Mouse (Mus musculus) kidney, embryonic 15.5 days (tissue): ENCODE results near the gene Atp6v0e2. TPM values are rescaled to one million over a fixed set of nuclear protein-coding genes. Genes with fewer than 3 reads are reported as not detected.

ENCODE experiments used
- ATAC-seq: fragments of 200-750 bp; cut with Nextera tagmentation; replicated peaks from 2 replicates; pipeline ENCODE4 v1.8.0; 2017; ENCODE audit warnings: moderate TSS enrichment; ENCODE audit not compliant: low FRiP score
- H3K27ac ChIP-seq: fragments of 300-500 bp; sonication (generic); 2 replicates; pipeline ENCODE4 v1.5.1; 2015; ENCODE audit warnings: mild to moderate bottlenecking, inconsistent platforms
- H3K27me3 ChIP-seq: fragments of 300-500 bp; sonication (generic); 2 replicates; pipeline ENCODE4 v1.6.1; 2015; ENCODE audit warnings: inconsistent platforms
- H3K36me3 ChIP-seq: fragments of 300-500 bp; sonication (generic); 2 replicates; pipeline ENCODE4 v1.6.1; 2015; ENCODE audit warnings: inconsistent platforms
- H3K4me1 ChIP-seq: fragments of 300-500 bp; sonication (generic); 2 replicates; pipeline ENCODE4 v1.6.1; 2015; ENCODE audit warnings: inconsistent platforms
- H3K4me2 ChIP-seq: fragments of 300-500 bp; sonication (generic); 2 replicates; pipeline ENCODE4 v1.6.1; 2015; ENCODE audit warnings: moderate library complexity, mild to moderate bottlenecking, inconsistent platforms
- H3K4me3 ChIP-seq: fragments of 300-500 bp; sonication (generic); replicated peaks from 2 replicates; pipeline ENCODE4 v1.5.1; 2015; ENCODE audit warnings: mild to moderate bottlenecking, inconsistent platforms
- H3K9ac ChIP-seq: fragments of 300-500 bp; sonication (generic); 2 replicates; pipeline ENCODE4 v1.6.1; 2015; ENCODE audit warnings: mild to moderate bottlenecking, inconsistent platforms
- H3K9me3 ChIP-seq: fragments of 300-500 bp; sonication (generic); replicated peaks from 2 replicates; pipeline ENCODE4 v1.6.1; 2016; ENCODE audit warnings: inconsistent platforms
- WGBS: fragments of 180-500 bp; shearing (Covaris S2); methylation state at CpG from one replicate; pipeline ENCODE4 v1.1.7; 2015; ENCODE audit warnings: mixed read lengths; 5-methylcytosine and 5-hydroxymethylcytosine counted together
- polyA plus RNA-seq: library from polyadenylated mRNA; unstranded; fragments of >200 nt; fragmentation: Nextera tagmentation; extraction: Ambion mirVana; gene quantifications from 2 replicates; pipeline ENCODE4 v1.2.1, GENCODE M21; 2015

Gene Atp6v0e2
- polyA plus RNA-seq, 1 experiment from 2014 or later = 29.6 TPM

GRCm38 (mm10) chr6:48542631-48543030 is 5.2 kb downstream of the Atp6v0e2 start:
- H3K9me3 ChIP-seq = no peaks in the 10 kb centered on the region
- H3K4me3 ChIP-seq = no peak overlapping the region
- H3K9ac ChIP-seq = no peak overlapping the region
- no peaks in the 10 kb centered on the region for H3K36me3 ChIP-seq
- WGBS = 85% methylated on average over 3 of the region's 3 CpGs
- no peak for ATAC-seq
- no peak overlapping the region for H3K4me2 ChIP-seq
- H3K27ac ChIP-seq = no peak overlapping the region
- H3K27me3 ChIP-seq = no peaks in the 10 kb centered on the region
- H3K4me1 ChIP-seq = peaks cover 25% of the 10 kb centered on the region

- H3K36me3 ChIP-seq = no peaks in the 10 kb centered on the region
- H3K27ac ChIP-seq = no peak overlapping the region
- 63% methylated on average over 5 of the region's 5 CpGs for WGBS
- peaks cover 15% of the 10 kb centered on the region for H3K4me1 ChIP-seq
- ATAC-seq = no peak
- no peak overlapping the region for H3K9ac ChIP-seq
- no peaks in the 10 kb centered on the region for H3K27me3 ChIP-seq
- no peak overlapping the region for H3K4me3 ChIP-seq
- no peak overlapping the region for H3K4me2 ChIP-seq
- no peaks in the 10 kb centered on the region for H3K9me3 ChIP-seq
These were observed 7.8 kb downstream of the Atp6v0e2 start for GRCm38 (mm10) chr6:48545251-48545650.

GRCm38 (mm10) chr6:48546271-48546670 is 8.9 kb downstream of the Atp6v0e2 start:
- WGBS = 54% methylated on average over 1 of the region's 1 CpGs
- H3K4me2 ChIP-seq = no peak overlapping the region

GRCm38 (mm10) chr6:48546858-48547257 is 9.4 kb downstream of the Atp6v0e2 start:
- no peaks in the 10 kb centered on the region for H3K27me3 ChIP-seq
- no peak for ATAC-seq
- no peak overlapping the region for H3K9ac ChIP-seq
- peaks cover 7% of the 10 kb centered on the region for H3K4me1 ChIP-seq
- no peaks in the 10 kb centered on the region for H3K36me3 ChIP-seq
- H3K9me3 ChIP-seq = no peaks in the 10 kb centered on the region
- WGBS = 50% methylated on average over 4 of the region's 4 CpGs
- no peak overlapping the region for H3K27ac ChIP-seq
- no peak overlapping the region for H3K4me2 ChIP-seq
- H3K4me3 ChIP-seq = no peak overlapping the region

More at GRCm38 (mm10) chr6:48546271-48546670, 8.9 kb downstream of the Atp6v0e2 start:
- no peaks in the 10 kb centered on the region for H3K36me3 ChIP-seq
- no peaks in the 10 kb centered on the region for H3K9me3 ChIP-seq
- no peaks in the 10 kb centered on the region for H3K27me3 ChIP-seq
- no peak overlapping the region for H3K4me3 ChIP-seq
- H3K9ac ChIP-seq = no peak overlapping the region
- ATAC-seq = no peak
- H3K27ac ChIP-seq = no peak overlapping the region
- H3K4me1 ChIP-seq = peaks cover 13% of the 10 kb centered on the region

- Histone ChIP-seq H3K9me3 (no peaks in the 10 kb centered on the region), H3K9ac (no peak overlapping the region), H3K4me1 (no peaks in the 10 kb centered on the region), H3K4me2 (no peak overlapping the region), H3K27me3 (no peaks in the 10 kb centered on the region), H3K36me3 (no peaks in the 10 kb centered on the region), H3K4me3 (no peak overlapping the region), H3K27ac (no peak overlapping the region)
- 76% methylated on average over 6 of the region's 6 CpGs for WGBS
- ATAC-seq = no peak
These were observed 10.9 kb downstream of the Atp6v0e2 start for GRCm38 (mm10) chr6:48548314-48548713.

GRCm38 (mm10) chr6:48552918-48553317 is 15.5 kb downstream of the Atp6v0e2 start:
- 66% methylated on average over 4 of the region's 4 CpGs for WGBS
- Histone ChIP-seq H3K27ac (no peak overlapping the region), H3K9me3 (no peaks in the 10 kb centered on the region), H3K27me3 (no peaks in the 10 kb centered on the region), H3K4me2 (no peak overlapping the region), H3K4me3 (no peak overlapping the region), H3K36me3 (no peaks in the 10 kb centered on the region), H3K9ac (no peak overlapping the region), H3K4me1 (peaks cover 15% of the 10 kb centered on the region)
- ATAC-seq = no peak

- Histone ChIP-seq H3K27me3 (no peaks in the 10 kb centered on the region), H3K9me3 (no peaks in the 10 kb centered on the region), H3K4me1 (peaks cover 15% of the 10 kb centered on the region), H3K27ac (peak overlapping the region; percentile 97), H3K36me3 (no peaks in the 10 kb centered on the region), H3K9ac (peak overlapping the region; percentile 36), H3K4me2 (peak overlapping the region; percentile 70), H3K4me3 (peak overlapping the region; percentile 45)
- 87% methylated on average over 4 of the region's 4 CpGs for WGBS
- ATAC-seq = no peak
These were observed 16.4 kb downstream of the Atp6v0e2 start for GRCm38 (mm10) chr6:48553819-48554218.

GRCm38 (mm10) chr6:48554280-48555103 is 17.1 kb downstream of the Atp6v0e2 start, which contains the start of gene Lrrc61:
Lrrc61 (plus strand) TSS chr6:48554796.
- no peaks in the 10 kb centered on the region for H3K9me3 ChIP-seq
- H3K27ac ChIP-seq = peak within 1 kb of the TSS; percentile 97
- peak within 1 kb of the TSS; percentile 45 for H3K4me3 ChIP-seq
- peak within 1 kb of the TSS; percentile 70 for H3K4me2 ChIP-seq
- no peaks in the 10 kb centered on the region for H3K27me3 ChIP-seq
- peaks cover 15% of the 10 kb centered on the region for H3K4me1 ChIP-seq
- H3K9ac ChIP-seq = peak within 1 kb of the TSS; percentile 36
- no peaks in the 10 kb centered on the region for H3K36me3 ChIP-seq
- ATAC-seq = peak; percentile 94
- WGBS = 1% methylated on average over 39 of the region's 39 CpGs

GRCm38 (mm10) chr6:48555104-48555890 is 17.9 kb downstream of the Atp6v0e2 start:
- Histone ChIP-seq H3K4me2 (peak overlapping the region; percentile 70), H3K27me3 (no peaks in the 10 kb centered on the region), H3K4me1 (peaks cover 15% of the 10 kb centered on the region), H3K4me3 (peak overlapping the region; percentile 45), H3K9ac (peak overlapping the region; percentile 36), H3K9me3 (no peaks in the 10 kb centered on the region), H3K27ac (peak overlapping the region; percentile 97), H3K36me3 (no peaks in the 10 kb centered on the region)
- 31% methylated on average over 14 of the region's 14 CpGs for WGBS
- ATAC-seq = peak; percentile 85

GRCm38 (mm10) chr6:48555956-48556355 is 18.5 kb downstream of the Atp6v0e2 start:
- 89% methylated on average over 3 of the region's 3 CpGs for WGBS
- H3K27ac ChIP-seq = 0 out of 2 replicates have a peak overlapping the region, but pooled peaks have one; percentile 97
- no peak for ATAC-seq

GRCm38 (mm10) chr6:48565693-48566310 is 28.4 kb downstream of the Atp6v0e2 start:
- 82% methylated on average over 4 of the region's 4 CpGs for WGBS
- Histone ChIP-seq H3K9me3 (no peaks in the 10 kb centered on the region), H3K27ac (peak overlapping the region; percentile 67; the same call in 1 of the 2 replicates), H3K36me3 (peaks cover 6% of the 10 kb centered on the region), H3K9ac (no peak overlapping the region), H3K27me3 (no peaks in the 10 kb centered on the region), H3K4me1 (peaks cover 34% of the 10 kb centered on the region), H3K4me2 (no peak overlapping the region), H3K4me3 (no peak overlapping the region)
- ATAC-seq = no peak

More at GRCm38 (mm10) chr6:48555956-48556355, 18.5 kb downstream of the Atp6v0e2 start:
- Histone ChIP-seq H3K9ac (no peak overlapping the region), H3K4me1 (peaks cover 15% of the 10 kb centered on the region), H3K9me3 (no peaks in the 10 kb centered on the region), H3K36me3 (no peaks in the 10 kb centered on the region), H3K4me3 (no peak overlapping the region), H3K4me2 (no peak overlapping the region; the same call in 1 of the 2 replicates), H3K27me3 (no peaks in the 10 kb centered on the region)
